ENCODE assay signal across 8 mouse cellular contexts in genomic region chr16:97593057-97593456, GRCm38 (mm10). TPM values are rescaled to one million over a fixed set of nuclear protein-coding genes. Genes with fewer than 3 reads are reported as not detected.
DNase-seq lines count a peak whose midpoint lies in the region; ATAC-seq lines count a peak whose summit lies in the region.

No protein-coding gene starts in this region.

- intact Hi-C loops in left cerebral cortex, postnatal 10 days (cut with DNase I): no loop called here

- no peak for ATAC-seq in frontal cortex, adult (ENCODE audit: low TSS enrichment)

- DNase-seq in frontal cortex, adult 2 months (ENCODE audit: extremely low spot score in 1 of 2, low spot score in 1 of 2): peak; percentile 24 to 77
- DNase-seq in ZHBTc4 (ENCODE audit: low read depth, low spot score): peak; percentile 84
- peak; percentile 71 for DNase-seq in embryo, embryonic 11.5 days (ENCODE audit: low read depth, low spot score)
- DNase-seq in hindlimb bud, embryonic 11.5 days (ENCODE audit: extremely low spot score, low read depth, low spot score): peak; percentile 62
- DNase-seq in left cerebral cortex, postnatal 10 days (ENCODE audit: extremely low spot score in 1 of 2, low spot score in 2 of 2): peak; percentile 21 to 59
- peak; percentile 52 to 69 for DNase-seq in natural killer cell, adult 2 months (ENCODE audit: low spot score in 2 of 2)
- DNase-seq in testis, postnatal 14 days (ENCODE audit: low spot score): peak; percentile 71

RNA-seq across cellular contexts. Expression of gene Tmprss2, which starts 17.9 kb away (rescaled TPM):
- 0.19 and 0.26 TPM in 2 replicates for polyA plus RNA-seq in frontal cortex, adult 2 months (2012; rRNA removed)
- under 1 TPM in 1 of 2 experiments, not detected in 1; 0.75 TPM for total RNA-seq in left cerebral cortex, postnatal 10 days (2021)
